Mouse (Mus musculus): ENCODE results near the gene Tmem151b. TPM values are rescaled to one million over a fixed set of nuclear protein-coding genes. Genes with fewer than 3 reads are reported as not detected.

Gene Tmem151b
- polyA plus RNA-seq, 1 experiment from 2014 or later, result 32.5 TPM

DNA sequence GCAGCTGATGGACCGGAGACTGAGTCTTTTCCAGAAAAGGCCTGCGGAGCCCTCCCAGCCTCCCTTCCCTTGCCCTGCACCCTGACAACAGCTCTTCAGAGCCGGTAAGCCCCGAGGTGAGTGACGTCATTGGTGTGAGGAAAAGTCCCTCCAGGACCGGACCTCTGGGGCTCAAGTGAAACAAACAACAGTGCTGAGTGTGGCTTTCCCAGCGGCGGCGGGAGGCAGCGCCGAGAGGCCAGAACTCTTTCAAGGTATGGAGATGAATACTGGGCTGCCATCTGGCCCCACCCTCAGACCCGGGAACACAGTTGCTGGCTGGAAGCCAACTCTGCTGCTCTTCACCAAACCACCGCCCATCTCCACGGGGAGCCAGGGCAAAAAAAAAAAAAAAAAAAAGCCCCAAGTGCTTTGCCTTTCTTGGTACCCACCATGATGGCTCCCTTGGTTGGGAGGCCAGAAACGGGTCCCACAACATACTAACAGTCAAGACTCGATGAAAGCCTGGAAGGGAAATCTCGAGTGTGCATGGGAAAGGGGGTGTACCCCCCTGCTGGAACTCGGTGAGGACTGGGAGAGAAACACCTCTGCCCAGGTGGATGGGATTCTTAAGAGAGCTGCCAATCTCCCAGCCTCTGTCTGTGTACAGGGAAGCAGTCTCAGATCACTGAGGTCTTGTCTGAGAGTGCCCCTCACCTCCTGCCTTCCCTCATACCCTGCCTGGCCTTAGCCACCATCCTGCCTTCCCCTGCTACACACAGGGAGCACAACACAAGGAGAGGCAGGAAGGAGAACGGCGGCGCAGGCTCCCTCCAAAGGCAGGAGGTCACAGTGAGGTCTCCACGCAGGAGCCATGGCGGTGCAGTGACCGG is 5.2 kb downstream of the Tmem151b start:
- Histone ChIP-seq H3K9me3 (replicated peaks; ENCODE audit: control insufficient read depth, low read length, poor library complexity, severe bottlenecking) (no peaks in the 10 kb centered on the region), H3K36me3 (ENCODE audit: control insufficient read depth, insufficient read depth, low read length) (peaks cover 20% of the 10 kb centered on the region), H3K27me3 (ENCODE audit: control insufficient read depth, insufficient read depth, low read depth, low read length) (peaks cover 11% of the 10 kb centered on the region), H3K4me3 (ENCODE audit: low read depth, low read length) (no peak overlapping the region), H3K9ac (ENCODE audit: low read depth, low read length) (peak overlapping the region; percentile 44; the same call in 1 of the 2 replicates), H3K27ac (ENCODE audit: low read length) (no peak overlapping the region), H3K4me2 (ENCODE audit: low read length) (peak overlapping the region; percentile 14; the same call in 1 of the 2 replicates), H3K4me1 (ENCODE audit: control insufficient read depth, insufficient read depth, low read length) (peaks cover 26% of the 10 kb centered on the region)
- 11% methylated on average over 23 of the region's 24 CpGs for WGBS
- ATAC-seq, result no peak

- peaks cover 11% of the 10 kb centered on the region for H3K27me3 ChIP-seq (ENCODE audit: control insufficient read depth, insufficient read depth, low read depth, low read length)
- H3K4me2 ChIP-seq (ENCODE audit: low read length), result no peak overlapping the region
- WGBS, result 37% methylated on average over 1 of the region's 1 CpGs
Measured at GRCm38 (mm10) chr17:45543115-45543514, 6.4 kb downstream of the Tmem151b start.

GRCm38 (mm10) chr17:45542705-45543104 is 6.8 kb downstream of the Tmem151b start:
- ATAC-seq, result no peak
- peaks cover 11% of the 10 kb centered on the region for H3K27me3 ChIP-seq (ENCODE audit: control insufficient read depth, insufficient read depth, low read depth, low read length)
- H3K27ac ChIP-seq (ENCODE audit: low read length), result no peak overlapping the region
- H3K36me3 ChIP-seq (ENCODE audit: control insufficient read depth, insufficient read depth, low read length), result peaks cover 20% of the 10 kb centered on the region
- peaks cover 19% of the 10 kb centered on the region for H3K4me1 ChIP-seq (ENCODE audit: control insufficient read depth, insufficient read depth, low read length)
- H3K9me3 ChIP-seq (replicated peaks; ENCODE audit: control insufficient read depth, low read length, poor library complexity, severe bottlenecking), result no peaks in the 10 kb centered on the region
- H3K9ac ChIP-seq (ENCODE audit: low read depth, low read length), result no peak overlapping the region
- H3K4me3 ChIP-seq (ENCODE audit: low read depth, low read length), result no peak overlapping the region
- H3K4me2 ChIP-seq (ENCODE audit: low read length), result no peak overlapping the region
- 85% methylated on average over 2 of the region's 2 CpGs for WGBS

More at GRCm38 (mm10) chr17:45543115-45543514, 6.4 kb downstream of the Tmem151b start:
- Histone ChIP-seq H3K27ac (ENCODE audit: low read length) (no peak overlapping the region), H3K4me1 (ENCODE audit: control insufficient read depth, insufficient read depth, low read length) (peaks cover 23% of the 10 kb centered on the region), H3K36me3 (ENCODE audit: control insufficient read depth, insufficient read depth, low read length) (peaks cover 20% of the 10 kb centered on the region), H3K9me3 (replicated peaks; ENCODE audit: control insufficient read depth, low read length, poor library complexity, severe bottlenecking) (no peaks in the 10 kb centered on the region), H3K4me3 (ENCODE audit: low read depth, low read length) (no peak overlapping the region), H3K9ac (ENCODE audit: low read depth, low read length) (no peak overlapping the region)
- no peak for ATAC-seq

- H3K4me1 ChIP-seq (ENCODE audit: control insufficient read depth, insufficient read depth, low read length), result peaks cover 13% of the 10 kb centered on the region
- WGBS, result 31% methylated on average over 6 of the region's 6 CpGs
- no peak overlapping the region for H3K9ac ChIP-seq (ENCODE audit: low read depth, low read length)
- H3K4me3 ChIP-seq (ENCODE audit: low read depth, low read length), result no peak overlapping the region
- no peaks in the 10 kb centered on the region for H3K9me3 ChIP-seq (replicated peaks; ENCODE audit: control insufficient read depth, low read length, poor library complexity, severe bottlenecking)
- H3K36me3 ChIP-seq (ENCODE audit: control insufficient read depth, insufficient read depth, low read length), result peaks cover 20% of the 10 kb centered on the region
- H3K27me3 ChIP-seq (ENCODE audit: control insufficient read depth, insufficient read depth, low read depth, low read length), result peaks cover 11% of the 10 kb centered on the region
- H3K4me2 ChIP-seq (ENCODE audit: low read length), result no peak overlapping the region
- H3K27ac ChIP-seq (ENCODE audit: low read length), result no peak overlapping the region
- no peak for ATAC-seq
Measured at GRCm38 (mm10) chr17:45542129-45542528, 7.3 kb downstream of the Tmem151b start.

DNA sequence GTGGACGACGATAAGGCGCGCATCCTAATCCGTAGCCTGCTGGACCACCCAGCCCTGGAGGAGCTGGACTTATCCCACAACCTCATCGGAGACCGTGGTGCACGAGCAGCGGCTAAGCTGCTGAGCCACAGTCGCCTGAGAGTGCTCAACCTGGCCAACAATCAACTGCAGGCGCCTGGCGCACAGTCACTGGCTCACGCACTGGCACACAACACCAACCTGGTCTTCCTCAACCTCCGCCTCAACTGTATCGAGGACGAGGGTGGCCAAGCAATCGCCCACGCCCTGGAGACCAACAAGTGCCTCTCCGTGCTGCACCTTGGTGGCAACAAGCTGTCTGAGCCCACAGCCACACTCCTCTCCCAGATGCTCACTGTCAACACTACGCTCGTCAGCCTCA is 9.8 kb downstream of the Tmem151b start:
- H3K9me3 ChIP-seq (replicated peaks; ENCODE audit: control insufficient read depth, low read length, poor library complexity, severe bottlenecking), result no peaks in the 10 kb centered on the region
- H3K27me3 ChIP-seq (ENCODE audit: control insufficient read depth, insufficient read depth, low read depth, low read length), result peaks cover 3% of the 10 kb centered on the region
- 81% methylated on average over 21 of the region's 21 CpGs for WGBS

DNA sequence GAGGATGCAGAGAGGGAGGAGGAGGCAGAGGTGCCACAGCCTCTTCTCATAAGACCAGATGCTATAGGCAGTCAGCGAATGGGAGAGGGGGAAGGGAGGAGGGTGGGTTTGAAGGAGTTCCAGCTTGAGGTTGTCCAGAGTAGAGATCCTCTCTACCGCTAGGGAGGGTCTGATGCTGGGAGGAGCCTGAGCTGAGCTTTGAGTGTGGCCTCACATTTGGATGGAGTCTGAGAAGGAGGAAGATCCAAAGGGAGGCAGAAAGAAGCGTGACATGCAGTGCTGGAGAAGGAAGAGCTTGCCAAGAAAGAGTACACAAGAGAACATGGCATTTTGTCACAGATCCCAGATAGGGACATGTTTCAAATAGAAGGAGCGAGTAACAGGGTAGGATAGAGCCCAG is 11.1 kb downstream of the Tmem151b start:
- Histone ChIP-seq H3K27me3 (ENCODE audit: control insufficient read depth, insufficient read depth, low read depth, low read length) (peaks cover 3% of the 10 kb centered on the region), H3K9ac (ENCODE audit: low read depth, low read length) (no peak overlapping the region), H3K9me3 (replicated peaks; ENCODE audit: control insufficient read depth, low read length, poor library complexity, severe bottlenecking) (no peaks in the 10 kb centered on the region), H3K4me2 (ENCODE audit: low read length) (no peak overlapping the region), H3K4me3 (ENCODE audit: low read depth, low read length) (no peak overlapping the region), H3K36me3 (ENCODE audit: control insufficient read depth, insufficient read depth, low read length) (no peaks in the 10 kb centered on the region), H3K27ac (ENCODE audit: low read length) (no peak overlapping the region), H3K4me1 (ENCODE audit: control insufficient read depth, insufficient read depth, low read length) (no peaks in the 10 kb centered on the region)
- 71% methylated on average over 4 of the region's 4 CpGs for WGBS
- ATAC-seq, result no peak

More for the DNA sequence above, 9.8 kb downstream of the Tmem151b start:
- H3K4me3 ChIP-seq (ENCODE audit: low read depth, low read length), result no peak overlapping the region
- H3K36me3 ChIP-seq (ENCODE audit: control insufficient read depth, insufficient read depth, low read length), result peaks cover 5% of the 10 kb centered on the region
- no peak overlapping the region for H3K4me2 ChIP-seq (ENCODE audit: low read length)
- H3K4me1 ChIP-seq (ENCODE audit: control insufficient read depth, insufficient read depth, low read length), result peaks cover 2% of the 10 kb centered on the region; the same call in 1 of the 2 replicates
- ATAC-seq, result no peak
- H3K9ac ChIP-seq (ENCODE audit: low read depth, low read length), result no peak overlapping the region
- H3K27ac ChIP-seq (ENCODE audit: low read length), result no peak overlapping the region

DNA sequence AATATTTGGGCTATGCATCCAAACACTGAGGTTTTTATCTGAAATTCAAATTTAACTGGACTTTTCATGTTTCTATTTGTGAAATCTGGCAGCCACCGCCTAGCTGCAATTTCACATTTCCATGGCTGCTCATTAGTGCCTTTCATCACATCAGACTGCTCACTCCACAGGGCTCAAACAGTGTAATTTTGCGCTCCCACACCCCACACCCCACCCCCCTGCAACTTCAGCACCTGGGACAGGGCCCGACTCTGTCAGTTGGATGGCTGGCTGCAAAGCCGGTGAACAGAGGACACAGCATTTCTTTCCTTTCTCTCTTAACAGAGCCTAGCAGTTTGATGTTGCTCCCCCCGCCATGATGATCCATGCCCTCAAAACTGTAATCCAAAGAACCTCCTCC is 13.2 kb downstream of the Tmem151b start:
- no peak overlapping the region for H3K4me2 ChIP-seq (ENCODE audit: low read length)
- no peaks in the 10 kb centered on the region for H3K4me1 ChIP-seq (ENCODE audit: control insufficient read depth, insufficient read depth, low read length)
- no peak overlapping the region for H3K9ac ChIP-seq (ENCODE audit: low read depth, low read length)
- no peak overlapping the region for H3K4me3 ChIP-seq (ENCODE audit: low read depth, low read length)
- no peaks in the 10 kb centered on the region for H3K36me3 ChIP-seq (ENCODE audit: control insufficient read depth, insufficient read depth, low read length)
- no peak for ATAC-seq
- WGBS, result 11% methylated on average over 5 of the region's 5 CpGs
- peaks cover 3% of the 10 kb centered on the region for H3K27me3 ChIP-seq (ENCODE audit: control insufficient read depth, insufficient read depth, low read depth, low read length)
- H3K27ac ChIP-seq (ENCODE audit: low read length), result no peak overlapping the region
- no peaks in the 10 kb centered on the region for H3K9me3 ChIP-seq (replicated peaks; ENCODE audit: control insufficient read depth, low read length, poor library complexity, severe bottlenecking)

DNA sequence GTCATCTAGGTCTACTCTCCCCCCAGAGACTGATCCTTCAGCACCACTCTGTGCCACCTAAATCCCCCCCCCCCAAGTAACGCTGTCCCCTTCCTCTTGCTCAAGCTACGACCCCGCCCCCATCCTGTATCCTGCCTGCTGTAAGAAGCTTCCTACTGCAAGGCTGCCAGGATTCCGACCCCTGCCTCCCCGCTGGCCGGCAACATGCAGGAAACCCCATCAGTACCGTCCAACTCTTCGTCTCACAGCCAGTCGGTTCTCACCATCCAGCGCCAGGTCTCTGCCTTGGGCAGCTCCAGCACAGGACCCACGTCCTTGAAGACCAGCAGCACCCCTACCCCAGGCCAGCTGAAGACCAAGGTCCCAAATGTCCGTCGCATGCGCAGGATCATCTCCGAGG is 16.6 kb downstream of the Tmem151b start:
- H3K27ac ChIP-seq (ENCODE audit: low read length), result no peak overlapping the region
- H3K9ac ChIP-seq (ENCODE audit: low read depth, low read length), result no peak overlapping the region
- no peak for ATAC-seq
- peaks cover 3% of the 10 kb centered on the region for H3K27me3 ChIP-seq (ENCODE audit: control insufficient read depth, insufficient read depth, low read depth, low read length)
- H3K4me3 ChIP-seq (ENCODE audit: low read depth, low read length), result no peak overlapping the region
- H3K4me1 ChIP-seq (ENCODE audit: control insufficient read depth, insufficient read depth, low read length), result no peaks in the 10 kb centered on the region
- H3K4me2 ChIP-seq (ENCODE audit: low read length), result no peak overlapping the region
- H3K36me3 ChIP-seq (ENCODE audit: control insufficient read depth, insufficient read depth, low read length), result no peaks in the 10 kb centered on the region
- H3K9me3 ChIP-seq (replicated peaks; ENCODE audit: control insufficient read depth, low read length, poor library complexity, severe bottlenecking), result no peaks in the 10 kb centered on the region
- 56% methylated on average over 15 of the region's 15 CpGs for WGBS

GRCm38 (mm10) chr17:45530346-45530782 is 19.1 kb downstream of the Tmem151b start:
- ATAC-seq, result no peak
- no peaks in the 10 kb centered on the region for H3K9me3 ChIP-seq (replicated peaks; ENCODE audit: control insufficient read depth, low read length, poor library complexity, severe bottlenecking)
- H3K36me3 ChIP-seq (ENCODE audit: control insufficient read depth, insufficient read depth, low read length), result no peaks in the 10 kb centered on the region
- H3K27me3 ChIP-seq (ENCODE audit: control insufficient read depth, insufficient read depth, low read depth, low read length), result peaks cover 3% of the 10 kb centered on the region
- no peak overlapping the region for H3K27ac ChIP-seq (ENCODE audit: low read length)
- no peaks in the 10 kb centered on the region for H3K4me1 ChIP-seq (ENCODE audit: control insufficient read depth, insufficient read depth, low read length)
- no peak overlapping the region for H3K4me3 ChIP-seq (ENCODE audit: low read depth, low read length)
- no peak overlapping the region for H3K4me2 ChIP-seq (ENCODE audit: low read length)
- H3K9ac ChIP-seq (ENCODE audit: low read depth, low read length), result no peak overlapping the region
- WGBS, result 58% methylated on average over 13 of the region's 13 CpGs
